Mouse (Mus musculus): Measurements from ENCODE around the gene Rps6ka2. TPM values are rescaled to one million over a fixed set of nuclear protein-coding genes. Genes with fewer than 3 reads are reported as not detected.

Gene Rps6ka2
- polyA plus RNA-seq, 1 experiment from 2014 or later, result 45.3 TPM

- H3K4me2 ChIP-seq, result no peak overlapping the region
- H3K9me3 ChIP-seq (replicated peaks; ENCODE audit: control insufficient read depth, low read length), result no peaks in the 10 kb centered on the region
- H3K36me3 ChIP-seq (ENCODE audit: control insufficient read depth, insufficient read depth, low read length), result 0 out of 2 replicates have a peak, but pooled peaks cover 2% of the 10 kb centered on the region
- peaks cover 69% of the 10 kb centered on the region for H3K4me1 ChIP-seq (ENCODE audit: control insufficient read depth, insufficient read depth, low read length)
- no peak for ATAC-seq (replicated peaks; ENCODE audit: insufficient number of reproducible peaks, low FRiP score, low TSS enrichment)
- peak overlapping the region; percentile 60 for H3K27ac ChIP-seq (ENCODE audit: low read depth, low read length)
- no peak overlapping the region for H3K4me3 ChIP-seq (ENCODE audit: low read depth, low read length)
- no peaks in the 10 kb centered on the region for H3K27me3 ChIP-seq (ENCODE audit: control insufficient read depth, insufficient read depth, low read length)
- WGBS (ENCODE audit: insufficient replicate concordance), result 73% methylated on average over 4 of the region's 4 CpGs
- no peak overlapping the region for H3K9ac ChIP-seq (ENCODE audit: low read depth, low read length)
These were observed 95.4 kb downstream of the Rps6ka2 start for GRCm38 (mm10) chr17:7265291-7265690.

- no peak for ATAC-seq (replicated peaks; ENCODE audit: insufficient number of reproducible peaks, low FRiP score, low TSS enrichment)
- peaks cover 69% of the 10 kb centered on the region for H3K4me1 ChIP-seq (ENCODE audit: control insufficient read depth, insufficient read depth, low read length)
These were observed 95.9 kb downstream of the Rps6ka2 start for GRCm38 (mm10) chr17:7265705-7266368.

GRCm38 (mm10) chr17:7267843-7268242 is 97.9 kb downstream of the Rps6ka2 start:
- H3K4me2 ChIP-seq, result no peak overlapping the region
- H3K27ac ChIP-seq (ENCODE audit: low read depth, low read length), result peak overlapping the region; percentile 92
- H3K36me3 ChIP-seq (ENCODE audit: control insufficient read depth, insufficient read depth, low read length), result 0 out of 2 replicates have a peak, but pooled peaks cover 2% of the 10 kb centered on the region
- no peaks in the 10 kb centered on the region for H3K27me3 ChIP-seq (ENCODE audit: control insufficient read depth, insufficient read depth, low read length)
- ATAC-seq (replicated peaks; ENCODE audit: insufficient number of reproducible peaks, low FRiP score, low TSS enrichment), result no peak
- no peak overlapping the region for H3K9ac ChIP-seq (ENCODE audit: low read depth, low read length)
- H3K4me3 ChIP-seq (ENCODE audit: low read depth, low read length), result no peak overlapping the region
- H3K4me1 ChIP-seq (ENCODE audit: control insufficient read depth, insufficient read depth, low read length), result peaks cover 69% of the 10 kb centered on the region
- WGBS (ENCODE audit: insufficient replicate concordance), result 71% methylated on average over 2 of the region's 2 CpGs
- no peaks in the 10 kb centered on the region for H3K9me3 ChIP-seq (replicated peaks; ENCODE audit: control insufficient read depth, low read length)

More at GRCm38 (mm10) chr17:7265705-7266368, 95.9 kb downstream of the Rps6ka2 start:
- no peak overlapping the region for H3K9ac ChIP-seq (ENCODE audit: low read depth, low read length)
- 45% methylated on average over 12 of the region's 12 CpGs for WGBS (ENCODE audit: insufficient replicate concordance)
- H3K27ac ChIP-seq (ENCODE audit: low read depth, low read length), result peak overlapping the region; percentile 60
- no peak overlapping the region for H3K4me3 ChIP-seq (ENCODE audit: low read depth, low read length)
- H3K36me3 ChIP-seq (ENCODE audit: control insufficient read depth, insufficient read depth, low read length), result 0 out of 2 replicates have a peak, but pooled peaks cover 2% of the 10 kb centered on the region
- H3K27me3 ChIP-seq (ENCODE audit: control insufficient read depth, insufficient read depth, low read length), result no peaks in the 10 kb centered on the region
- H3K9me3 ChIP-seq (replicated peaks; ENCODE audit: control insufficient read depth, low read length), result no peaks in the 10 kb centered on the region
- H3K4me2 ChIP-seq, result no peak overlapping the region

GRCm38 (mm10) chr17:7269151-7269806 is 99.4 kb downstream of the Rps6ka2 start:
- peak overlapping the region; percentile 39; the same call in 1 of the 2 replicates for H3K9ac ChIP-seq (ENCODE audit: low read depth, low read length)
- WGBS (ENCODE audit: insufficient replicate concordance), result 16% methylated on average over 12 of the region's 12 CpGs
- H3K4me3 ChIP-seq (ENCODE audit: low read depth, low read length), result no peak overlapping the region
- ATAC-seq (replicated peaks; ENCODE audit: insufficient number of reproducible peaks, low FRiP score, low TSS enrichment), result peak; percentile 78
- no peaks in the 10 kb centered on the region for H3K36me3 ChIP-seq (ENCODE audit: control insufficient read depth, insufficient read depth, low read length)
- no peaks in the 10 kb centered on the region for H3K27me3 ChIP-seq (ENCODE audit: control insufficient read depth, insufficient read depth, low read length)
- H3K9me3 ChIP-seq (replicated peaks; ENCODE audit: control insufficient read depth, low read length), result no peaks in the 10 kb centered on the region
- peak overlapping the region; percentile 20; the same call in 1 of the 2 replicates for H3K4me2 ChIP-seq
- peak overlapping the region; percentile 92 for H3K27ac ChIP-seq (ENCODE audit: low read depth, low read length)
- H3K4me1 ChIP-seq (ENCODE audit: control insufficient read depth, insufficient read depth, low read length), result peaks cover 75% of the 10 kb centered on the region

- Histone ChIP-seq H3K4me1 (ENCODE audit: control insufficient read depth, insufficient read depth, low read length) (peaks cover 67% of the 10 kb centered on the region), H3K27me3 (ENCODE audit: control insufficient read depth, insufficient read depth, low read length) (no peaks in the 10 kb centered on the region), H3K9me3 (replicated peaks; ENCODE audit: control insufficient read depth, low read length) (no peaks in the 10 kb centered on the region), H3K36me3 (ENCODE audit: control insufficient read depth, insufficient read depth, low read length) (no peaks in the 10 kb centered on the region), H3K4me3 (ENCODE audit: low read depth, low read length) (no peak overlapping the region), H3K9ac (ENCODE audit: low read depth, low read length) (no peak overlapping the region), H3K4me2 (no peak overlapping the region), H3K27ac (ENCODE audit: low read depth, low read length) (peak overlapping the region; percentile 92)
- ATAC-seq (replicated peaks; ENCODE audit: insufficient number of reproducible peaks, low FRiP score, low TSS enrichment), result no peak
- 76% methylated on average over 8 of the region's 8 CpGs for WGBS (ENCODE audit: insufficient replicate concordance)
These were observed 100.6 kb downstream of the Rps6ka2 start for GRCm38 (mm10) chr17:7270506-7270905.

GRCm38 (mm10) chr17:7271522-7272134 is 101.7 kb downstream of the Rps6ka2 start:
- no peak overlapping the region for H3K9ac ChIP-seq (ENCODE audit: low read depth, low read length)
- H3K27ac ChIP-seq (ENCODE audit: low read depth, low read length), result peak overlapping the region; percentile 60
- H3K27me3 ChIP-seq (ENCODE audit: control insufficient read depth, insufficient read depth, low read length), result no peaks in the 10 kb centered on the region

GRCm38 (mm10) chr17:7273054-7273453 is 103.1 kb downstream of the Rps6ka2 start:
- peak overlapping the region; percentile 86 for H3K27ac ChIP-seq (ENCODE audit: low read depth, low read length)
- H3K4me1 ChIP-seq (ENCODE audit: control insufficient read depth, insufficient read depth, low read length), result peaks cover 43% of the 10 kb centered on the region
- peak overlapping the region; percentile 33 for H3K4me2 ChIP-seq
- peaks cover 4% of the 10 kb centered on the region; the same call in 1 of the 2 replicates for H3K36me3 ChIP-seq (ENCODE audit: control insufficient read depth, insufficient read depth, low read length)
- peak overlapping the region; percentile 35; the same call in 1 of the 2 replicates for H3K9ac ChIP-seq (ENCODE audit: low read depth, low read length)
- H3K27me3 ChIP-seq (ENCODE audit: control insufficient read depth, insufficient read depth, low read length), result no peaks in the 10 kb centered on the region
- 23% methylated on average over 9 of the region's 9 CpGs for WGBS (ENCODE audit: insufficient replicate concordance)
- no peak overlapping the region for H3K4me3 ChIP-seq (ENCODE audit: low read depth, low read length)
- no peaks in the 10 kb centered on the region for H3K9me3 ChIP-seq (replicated peaks; ENCODE audit: control insufficient read depth, low read length)
- ATAC-seq (replicated peaks; ENCODE audit: insufficient number of reproducible peaks, low FRiP score, low TSS enrichment), result no peak

More at GRCm38 (mm10) chr17:7271522-7272134, 101.7 kb downstream of the Rps6ka2 start:
- Histone ChIP-seq H3K9me3 (replicated peaks; ENCODE audit: control insufficient read depth, low read length) (no peaks in the 10 kb centered on the region), H3K4me3 (ENCODE audit: low read depth, low read length) (no peak overlapping the region), H3K4me2 (no peak overlapping the region), H3K4me1 (ENCODE audit: control insufficient read depth, insufficient read depth, low read length) (peaks cover 56% of the 10 kb centered on the region), H3K36me3 (ENCODE audit: control insufficient read depth, insufficient read depth, low read length) (peaks cover 4% of the 10 kb centered on the region; the same call in 1 of the 2 replicates)
- WGBS (ENCODE audit: insufficient replicate concordance), result 32% methylated on average over 10 of the region's 10 CpGs
- ATAC-seq (replicated peaks; ENCODE audit: insufficient number of reproducible peaks, low FRiP score, low TSS enrichment), result no peak; the same call in 1 of the 2 replicates

GRCm38 (mm10) chr17:7273785-7274184 is 103.9 kb downstream of the Rps6ka2 start:
- WGBS (ENCODE audit: insufficient replicate concordance), result 82% methylated on average over 10 of the region's 10 CpGs
- Histone ChIP-seq H3K4me3 (ENCODE audit: low read depth, low read length) (no peak overlapping the region), H3K27me3 (ENCODE audit: control insufficient read depth, insufficient read depth, low read length) (no peaks in the 10 kb centered on the region), H3K9ac (ENCODE audit: low read depth, low read length) (no peak overlapping the region), H3K27ac (ENCODE audit: low read depth, low read length) (peak overlapping the region; percentile 86), H3K9me3 (replicated peaks; ENCODE audit: control insufficient read depth, low read length) (no peaks in the 10 kb centered on the region), H3K4me2 (no peak overlapping the region), H3K36me3 (ENCODE audit: control insufficient read depth, insufficient read depth, low read length) (peaks cover 9% of the 10 kb centered on the region; the same call in 1 of the 2 replicates), H3K4me1 (ENCODE audit: control insufficient read depth, insufficient read depth, low read length) (peaks cover 36% of the 10 kb centered on the region)
- ATAC-seq (replicated peaks; ENCODE audit: insufficient number of reproducible peaks, low FRiP score, low TSS enrichment), result no peak
